Mouse (Mus musculus) brain, adult 2 months (tissue): ENCODE data around the gene Hs3st1.

Experiments
- DNase-seq: peaks from one replicate; pipeline ENCODE4 v3.0.0; 2011; ENCODE audit warnings: low read depth, low spot score

Gene Hs3st1

GRCm38 (mm10) chr5:39643924-39644826, 111.1 kb downstream of the Hs3st1 start:
- DNase-seq: peak; percentile 99

GRCm38 (mm10) chr5:39643260-39643923, 111.9 kb downstream of the Hs3st1 start:
- peak; percentile 83 for DNase-seq

GRCm38 (mm10) chr5:39642222-39642770, 113.0 kb downstream of the Hs3st1 start:
- DNase-seq: peak; percentile 51

- DNase-seq: peak; percentile 93
Observed at GRCm38 (mm10) chr5:39639438-39640177, 115.7 kb downstream of the Hs3st1 start.

- DNase-seq: peak; percentile 53
Observed at GRCm38 (mm10) chr5:39638926-39639325, 116.3 kb downstream of the Hs3st1 start.

- peak; percentile 81 for DNase-seq
Observed at GRCm38 (mm10) chr5:39637874-39638273, 117.4 kb downstream of the Hs3st1 start.

- no peak for DNase-seq
Observed at GRCm38 (mm10) chr5:39636090-39636489, 119.2 kb downstream of the Hs3st1 start.

GRCm38 (mm10) chr5:39634300-39635047, 120.8 kb downstream of the Hs3st1 start:
- DNase-seq: no peak

- DNase-seq: peak; percentile 67
Observed at GRCm38 (mm10) chr5:39633206-39633605, 122.1 kb downstream of the Hs3st1 start.

GRCm38 (mm10) chr5:39630841-39631240, 124.4 kb downstream of the Hs3st1 start:
- no peak for DNase-seq

- peak; percentile 86 for DNase-seq
Observed at GRCm38 (mm10) chr5:39625037-39625473, 130.2 kb downstream of the Hs3st1 start.

GRCm38 (mm10) chr5:39624218-39624590, 131.1 kb downstream of the Hs3st1 start:
- DNase-seq: peak; percentile 42

GRCm38 (mm10) chr5:39623304-39624217, 131.7 kb downstream of the Hs3st1 start:
- DNase-seq: peak; percentile 45

- peak; percentile 86 for DNase-seq
Observed at GRCm38 (mm10) chr5:39620206-39620866, 134.9 kb downstream of the Hs3st1 start.

GRCm38 (mm10) chr5:39617354-39617977, 137.8 kb downstream of the Hs3st1 start:
- DNase-seq: no peak

- peak; percentile 56 for DNase-seq
Observed at GRCm38 (mm10) chr5:39615202-39615601, 140.1 kb downstream of the Hs3st1 start.

GRCm38 (mm10) chr5:39613534-39613933, 141.7 kb downstream of the Hs3st1 start:
- no peak for DNase-seq

GRCm38 (mm10) chr5:39612240-39612639, 143.0 kb downstream of the Hs3st1 start:
- no peak for DNase-seq

GRCm38 (mm10) chr5:39608260-39608659, 147.0 kb downstream of the Hs3st1 start:
- DNase-seq: no peak
